In genomic region chrX:11996489-11996888, GRCm38 (mm10) we compare ENCODE assay signal across 16 mouse cellular contexts.
"Had no signal": no experiment of that assay in that cellular context is flagged by ENCODE, and none has a peak within 500 bp of the region (broad histone marks: within the 10 kb centered on the region; RNA-seq: fewer than 3 reads in every experiment).

No protein-coding gene starts in this region.

- H3K4me1 ChIP-seq: stomach, embryonic 15.5 days had no signal

- H3K9me3 ChIP-seq: limb, embryonic 10.5 days; limb, embryonic 13.5 days; megakaryocyte, embryonic 14.5 days; midbrain, embryonic 10.5 days; midbrain, embryonic 13.5 days; neural tube, embryonic 13.5 days; stomach, embryonic 15.5 days had no signal

- DNase-seq: kidney, adult 8-10 months; kidney, postnatal 14 days; kidney, postnatal 4 days; spleen, adult 18-20 months; thymus, postnatal 25 days had no signal

- H3K27ac ChIP-seq: limb, embryonic 10.5 days; limb, embryonic 13.5 days; midbrain, embryonic 10.5 days; midbrain, embryonic 13.5 days; neural tube, embryonic 13.5 days; stomach, embryonic 15.5 days had no signal

- H3K36me3 ChIP-seq: limb, embryonic 10.5 days; limb, embryonic 13.5 days; midbrain, embryonic 10.5 days; midbrain, embryonic 13.5 days; neural tube, embryonic 13.5 days; stomach, embryonic 15.5 days had no signal

- H3K4me3 ChIP-seq: limb, embryonic 10.5 days; limb, embryonic 13.5 days; megakaryocyte, embryonic 14.5 days; midbrain, embryonic 10.5 days; midbrain, embryonic 13.5 days; myocyte; neural tube, embryonic 13.5 days; stomach, embryonic 15.5 days had no signal

- H3K9ac ChIP-seq: limb, embryonic 13.5 days; lung, embryonic 14.5 days; midbrain, embryonic 13.5 days; neural tube, embryonic 13.5 days; stomach, embryonic 15.5 days had no signal

- ATAC-seq: lung, postnatal 0 days; midbrain, embryonic 13.5 days; midbrain, embryonic 16.5 days had no signal

- H3K4me2 ChIP-seq: limb, embryonic 13.5 days; lung, embryonic 14.5 days; midbrain, embryonic 13.5 days; neural tube, embryonic 13.5 days; stomach, embryonic 15.5 days had no signal
